Mouse (Mus musculus) bone marrow, adult 2 months (tissue): Measurements from ENCODE around the gene Sectm1a. TPM values are rescaled to one million over a fixed set of nuclear protein-coding genes. Genes with fewer than 3 reads are reported as not detected.

ENCODE experiments used
- H3K27ac ChIP-seq: fragments of 200-500 bp; 2 replicates; pipeline ENCODE4 v1.5.1; 2012; ENCODE audit warnings: low read depth, mild to moderate bottlenecking, control low read depth, inconsistent platforms, low read length; ENCODE audit not compliant: control insufficient read depth, poor library complexity, insufficient read depth
- H3K4me1 ChIP-seq: fragments of 200-500 bp; 2 replicates; pipeline ENCODE4 v1.6.1; 2011; ENCODE audit warnings: low read length; ENCODE audit not compliant: control insufficient read depth, insufficient read depth
- H3K4me3 ChIP-seq: fragments of 200-500 bp; replicated peaks from 2 replicates; pipeline ENCODE3; 2011; ENCODE audit warnings: mild to moderate bottlenecking, low read depth, low read length, control low read depth; ENCODE audit not compliant: control insufficient read depth
- CTCF ChIP-seq: fragments of 200-500 bp; IDR thresholded peaks from 2 replicates; pipeline ENCODE4 v1.5.1; 2011; ENCODE audit warnings: low read length, control low read depth; ENCODE audit not compliant: control insufficient read depth, insufficient read depth
- POLR2A ChIP-seq: fragments of 200-500 bp; IDR thresholded peaks from 2 replicates; pipeline ENCODE4 v1.6.1; 2011; ENCODE audit warnings: low read depth, mild to moderate bottlenecking, control low read depth, low read length, borderline replicate concordance; ENCODE audit not compliant: control insufficient read depth
- WGBS: fragments of 180-500 bp; shearing (Covaris S2); methylation state at CpG from one replicate; pipeline ENCODE4 v1.1.7; 2018; 5-methylcytosine and 5-hydroxymethylcytosine counted together
- polyA plus RNA-seq: library from polyadenylated mRNA; stranded (reverse); fragments of >200 nt; gene quantifications from 2 replicates; pipeline ENCODE4 v1.2.4, GENCODE M21; 2011; ENCODE audit warnings: low replicate concordance; ENCODE audit not compliant: missing spikeins, insufficient read depth, insufficient read length

Gene Sectm1a
- polyA plus RNA-seq, 1 experiment: not detected

DNA sequence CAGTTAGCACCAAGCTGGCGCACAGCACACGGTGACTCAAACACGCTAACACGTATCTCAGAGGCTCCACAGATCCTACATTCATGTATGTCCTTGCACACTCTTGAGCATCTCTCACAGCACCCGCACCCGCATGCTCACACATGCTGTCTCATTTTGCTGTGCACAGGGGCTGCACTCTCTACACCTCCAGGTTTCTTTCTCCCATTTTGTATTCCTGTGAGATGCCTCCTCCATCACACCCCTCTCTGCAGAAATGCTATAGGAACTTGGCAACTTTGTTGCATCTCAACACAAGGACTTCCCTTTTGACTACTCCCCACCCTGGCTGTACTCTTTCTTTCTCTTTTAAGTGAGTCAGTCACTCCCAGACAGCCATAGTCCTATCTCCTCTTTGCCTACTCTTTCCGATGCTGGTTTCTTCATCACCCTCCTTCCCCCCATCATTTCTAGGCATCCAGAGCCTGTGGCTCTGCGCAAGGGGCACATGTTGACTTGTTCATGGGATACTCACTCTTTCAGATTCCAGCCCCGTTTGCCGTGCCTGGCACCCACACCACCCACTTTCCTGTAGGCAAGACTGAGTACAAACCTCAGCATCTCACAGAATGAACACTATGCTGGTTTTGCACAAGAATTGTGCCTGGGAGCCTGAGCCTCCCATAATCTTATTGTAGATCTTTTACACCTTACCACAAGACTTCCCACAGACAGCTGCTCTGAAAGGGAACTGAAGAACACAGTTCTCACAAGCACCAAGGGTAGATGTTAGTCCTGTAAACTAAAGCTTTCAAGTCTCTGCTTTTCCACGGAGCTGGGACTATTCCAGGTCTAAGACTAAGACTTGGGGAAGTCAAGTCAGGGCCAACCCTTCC lies 42.4 kb downstream of the Sectm1a start:
- WGBS: 59% methylated on average over 11 of the region's 11 CpGs
- Histone ChIP-seq H3K27ac (peak overlapping the region; percentile 56), H3K4me1 (no peaks in the 10 kb centered on the region; the same call in 1 of the 2 replicates), H3K4me3 (peak overlapping the region; percentile 42)
- TF ChIP-seq POLR2A: no peak
- TF ChIP-seq CTCF: no peak

DNA sequence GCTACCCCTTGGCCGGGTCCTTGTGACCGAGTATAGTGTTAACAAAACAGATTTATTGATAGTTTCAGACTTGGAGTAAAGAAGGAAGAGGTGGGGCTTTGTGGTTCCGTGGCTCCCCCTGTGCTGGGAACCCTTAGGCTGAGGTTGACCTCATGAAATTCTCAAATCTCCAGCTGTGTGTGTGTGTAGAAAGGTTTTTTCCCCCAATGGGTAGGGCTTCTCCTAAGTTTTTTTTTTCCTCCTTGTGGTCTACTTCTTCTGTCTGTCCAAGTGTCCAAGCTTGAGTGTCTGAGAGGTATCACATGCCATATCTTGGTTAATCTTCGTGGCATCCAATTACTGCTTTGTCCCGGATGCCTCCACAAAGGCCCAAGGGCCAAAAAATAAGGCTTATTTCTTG lies 47.9 kb downstream of the Sectm1a start:
- H3K27ac ChIP-seq: no peak overlapping the region
- no peak for TF ChIP-seq CTCF
- no peaks in the 10 kb centered on the region; the same call in 1 of the 2 replicates for H3K4me1 ChIP-seq
- 25% methylated on average over 5 of the region's 5 CpGs for WGBS
- no peak overlapping the region for H3K4me3 ChIP-seq

DNA sequence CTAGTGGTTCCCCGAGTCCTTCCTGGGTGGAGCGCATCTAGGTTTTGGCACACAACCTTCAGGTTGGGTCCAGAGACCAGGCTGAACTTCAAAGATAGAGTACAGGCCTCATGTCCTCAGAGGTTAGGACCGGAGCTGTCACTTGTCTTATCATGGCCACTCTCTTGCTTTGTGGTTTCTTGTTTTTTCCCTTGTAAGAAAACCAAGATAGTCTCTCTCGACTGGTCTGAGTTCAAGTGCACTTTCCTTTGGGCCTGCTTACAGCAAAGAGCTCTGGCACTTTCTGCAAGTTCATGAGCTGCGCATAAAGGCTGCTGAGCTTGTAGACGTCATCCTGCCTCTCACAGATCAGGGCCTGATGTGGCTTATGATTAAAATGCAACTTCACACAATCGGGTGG lies 53.8 kb downstream of the Sectm1a start:
- WGBS: 32% methylated on average over 7 of the region's 7 CpGs
- Histone ChIP-seq H3K4me3 (no peak overlapping the region), H3K4me1 (no peaks in the 10 kb centered on the region; the same call in 1 of the 2 replicates), H3K27ac (no peak overlapping the region)
- TF ChIP-seq CTCF: no peak
- no peak for TF ChIP-seq POLR2A

DNA sequence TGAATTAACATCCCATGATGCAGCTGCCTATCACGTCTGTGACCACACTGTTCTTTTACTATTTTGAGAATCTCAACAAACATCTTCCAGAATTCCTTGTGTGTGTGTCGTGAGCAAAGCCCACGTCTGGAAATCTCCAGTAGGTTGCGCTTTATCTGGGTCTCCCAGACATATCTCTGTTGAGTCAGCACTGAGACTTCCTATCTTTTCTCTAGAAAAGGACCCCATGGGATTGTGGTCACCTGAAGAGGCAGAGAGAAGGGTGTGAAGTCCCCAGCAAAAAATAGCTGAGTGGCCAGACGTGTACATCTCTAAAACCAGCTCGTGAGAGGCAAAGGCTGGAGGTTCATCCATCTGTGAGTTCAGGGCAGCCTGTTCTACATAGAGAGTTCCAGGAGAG lies 56.9 kb downstream of the Sectm1a start:
- 38% methylated on average over 6 of the region's 6 CpGs for WGBS
- Histone ChIP-seq H3K4me1 (no peaks in the 10 kb centered on the region; the same call in 1 of the 2 replicates), H3K27ac (no peak overlapping the region), H3K4me3 (no peak overlapping the region)
- no peak for TF ChIP-seq CTCF
- no peak for TF ChIP-seq POLR2A

DNA sequence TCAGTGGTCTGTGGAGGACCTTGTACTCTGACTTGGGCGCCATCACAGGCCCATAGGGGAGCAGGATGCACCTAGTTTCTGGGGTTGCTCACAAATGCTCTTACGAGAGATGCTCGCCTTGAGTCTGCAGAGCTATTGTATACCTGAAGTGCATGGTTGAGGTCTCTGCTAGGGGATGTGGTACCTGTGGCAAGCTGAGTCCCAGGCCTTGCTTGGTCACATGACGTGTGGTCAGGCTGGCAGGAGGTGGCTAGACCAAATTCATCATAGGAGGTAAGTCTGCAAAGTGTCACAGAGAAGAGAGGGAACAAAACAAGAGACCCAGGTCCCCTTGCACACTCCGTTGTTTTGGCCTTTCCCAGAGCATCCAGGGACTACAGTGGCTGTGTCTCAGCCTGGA lies 61.5 kb downstream of the Sectm1a start:
- 70% methylated on average over 5 of the region's 5 CpGs for WGBS
- Histone ChIP-seq H3K4me3 (no peak overlapping the region), H3K4me1 (no peaks in the 10 kb centered on the region; the same call in 1 of the 2 replicates), H3K27ac (no peak overlapping the region)
- TF ChIP-seq POLR2A (no peak), CTCF (no peak)

DNA sequence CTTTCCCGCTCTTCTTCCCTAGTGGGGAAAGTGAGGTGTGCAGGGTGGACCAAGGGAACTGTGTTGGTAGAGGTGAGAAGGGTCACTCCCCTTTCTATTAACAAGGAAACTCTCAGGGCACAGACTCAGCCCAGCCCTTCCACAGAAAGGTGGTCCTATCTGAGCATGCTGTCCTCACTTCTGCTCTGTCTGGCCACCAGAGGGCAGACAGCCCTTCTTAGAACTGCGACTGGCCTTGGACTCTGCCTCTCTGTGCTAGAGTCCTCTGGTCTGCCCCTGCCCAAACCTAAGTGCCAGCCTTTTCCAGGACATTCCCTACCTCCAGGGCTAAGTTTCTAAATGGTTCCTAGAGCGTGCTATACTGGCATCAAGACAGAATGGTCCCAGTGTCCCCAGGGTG lies 63.3 kb downstream of the Sectm1a start:
- 47% methylated on average over 3 of the region's 3 CpGs for WGBS
- no peak overlapping the region for H3K27ac ChIP-seq
- TF ChIP-seq POLR2A (no peak), CTCF (peak; percentile 84)
- no peaks in the 10 kb centered on the region for H3K4me1 ChIP-seq
- no peak overlapping the region for H3K4me3 ChIP-seq

Other genes starting within 250 kb of the Sectm1a start
- 2.7 and 14.6 TPM in 2 replicates for gene Ccdc57, start 148.3 kb downstream of the Sectm1a start, polyA plus RNA-seq
- 14.3 and 50.1 TPM in 2 replicates for gene Slc16a3, start 132.7 kb downstream of the Sectm1a start, polyA plus RNA-seq
- gene Csnk1d, start 89.9 kb downstream of the Sectm1a start, polyA plus RNA-seq: 35.6 and 58.3 TPM in 2 replicates
- gene Cd7, start 41.8 kb downstream of the Sectm1a start, polyA plus RNA-seq: 1.7 and 3.6 TPM in 2 replicates
- not detected in 2 replicates for gene Sectm1b, start 17.7 kb downstream of the Sectm1a start, polyA plus RNA-seq
- gene Tex19.2, start 37.5 kb upstream of the Sectm1a start, polyA plus RNA-seq: not detected in 2 replicates
- 6.6 TPM in 1 of 2 replicates, not detected in the other for gene Tex19.1, start 64.9 kb upstream of the Sectm1a start, polyA plus RNA-seq
- gene Uts2r, start 79.1 kb upstream of the Sectm1a start, polyA plus RNA-seq: not detected in 2 replicates
- 5.0 and 11.8 TPM in 2 replicates for gene Hexdc, start 123.2 kb upstream of the Sectm1a start, polyA plus RNA-seq
- gene Ogfod3, start 123.5 kb upstream of the Sectm1a start, polyA plus RNA-seq: 5.5 and 7.4 TPM in 2 replicates
- gene Cybc1, start 148.1 kb upstream of the Sectm1a start, polyA plus RNA-seq: 27.8 and 54.0 TPM in 2 replicates
- 30.0 and 41.2 TPM in 2 replicates for gene Narf, start 156.0 kb upstream of the Sectm1a start, polyA plus RNA-seq
- gene Foxk2, start 178.8 kb upstream of the Sectm1a start, polyA plus RNA-seq: 11.7 and 24.6 TPM in 2 replicates